Mouse (Mus musculus) heart, adult 2 months (tissue): Measurements from ENCODE around the gene Cdk13. TPM values are rescaled to one million over a fixed set of nuclear protein-coding genes. Genes with fewer than 3 reads are reported as not detected.

ENCODE experiments used
- DNase-seq, 2 experiments: peaks; one replicate each; pipeline ENCODE4 v3.0.0; 2021
- H3K27ac ChIP-seq: fragments of 200-600 bp; 2 replicates; pipeline ENCODE4 v1.8.1; 2022
- H3K27me3 ChIP-seq: fragments of 200-500 bp; 2 replicates; pipeline ENCODE4 v1.6.1; 2012; ENCODE audit warnings: mild to moderate bottlenecking, low read length, inconsistent platforms, mixed read lengths; ENCODE audit not compliant: control insufficient read depth, insufficient read depth
- H3K36me3 ChIP-seq: fragments of 200-500 bp; 2 replicates; pipeline ENCODE4 v1.6.1; 2012; ENCODE audit warnings: low read length, inconsistent platforms; ENCODE audit not compliant: control insufficient read depth, insufficient read depth
- H3K4me1 ChIP-seq: fragments of 200-500 bp; 2 replicates; pipeline ENCODE4 v1.6.1; 2011; ENCODE audit warnings: low read length; ENCODE audit not compliant: control insufficient read depth, insufficient read depth
- H3K4me3 ChIP-seq: fragments of 200-600 bp; 2 replicates; pipeline ENCODE4 v1.8.1; 2022
- H3K79me2 ChIP-seq: fragments of 200-500 bp; replicated peaks from 2 replicates; pipeline ENCODE4 v1.6.1; 2012; ENCODE audit warnings: mild to moderate bottlenecking, inconsistent platforms, low read length, moderate library complexity, mixed read lengths; ENCODE audit not compliant: control insufficient read depth, insufficient read depth
- H3K9ac ChIP-seq: fragments of 200-500 bp; 2 replicates; pipeline ENCODE4 v1.6.1; 2012; ENCODE audit warnings: low read depth, mild to moderate bottlenecking, control low read depth, inconsistent platforms, low read length, mixed read lengths
- CTCF ChIP-seq: fragments of 200-600 bp; IDR thresholded peaks from 2 replicates; pipeline ENCODE4 v1.8.1; 2022; ENCODE audit warnings: antibody characterized with exemption, mild to moderate bottlenecking, moderate library complexity
- EP300 ChIP-seq: fragments of 200-500 bp; IDR thresholded peaks from 2 replicates; pipeline ENCODE4 v1.6.1; 2011; ENCODE audit warnings: low read depth, low read length, control low read depth; ENCODE audit not compliant: insufficient read depth
- POLR2A ChIP-seq: fragments of 200-500 bp; IDR thresholded peaks from 2 replicates; pipeline ENCODE4 v1.6.1; 2011; ENCODE audit warnings: mild to moderate bottlenecking, low read depth, low read length, control low read depth; ENCODE audit not compliant: insufficient read depth
- WGBS: fragments of 180-500 bp; shearing (Covaris S2); methylation state at CpG from one replicate; pipeline ENCODE4 v1.1.7; 2018; 5-methylcytosine and 5-hydroxymethylcytosine counted together
- intact Hi-C: fragments of 180-260 bp; cut with DNase I; formaldehyde crosslinking; loops from one replicate; pipeline ENCODE4 v1.15.1; 2025
- polyA plus RNA-seq: library from polyadenylated mRNA; depleted of rRNA; stranded (reverse); fragments of >200 nt; gene quantifications from 2 replicates; pipeline ENCODE4 v1.2.3, GENCODE M21; 2012
- total RNA-seq, 2 experiments: library from RNA; stranded (reverse); gene quantifications; 2 replicates each; pipeline ENCODE4 v1.2.3; 2021

Cdk13 gene
- total and polyA plus RNA-seq, 3 experiments, result 12.5 to 24.7 (median 22.4) TPM

- no peaks in the 10 kb centered on the region for H3K4me1 ChIP-seq
- peaks cover 2% of the 10 kb centered on the region; the same call in 1 of the 2 replicates for H3K79me2 ChIP-seq
- H3K36me3 ChIP-seq, result peaks cover 2% of the 10 kb centered on the region; the same call in 1 of the 2 replicates
- DNase-seq, result peak; percentile 100
- peak within 1 kb of the TSS; percentile 95 for H3K27ac ChIP-seq
- intact Hi-C loops, result loop anchor here (1.0 kb wide), 2 partner anchors 110 to 249 kb away; partner anchors contain the start of genes Cdk13 and Rala
- TF ChIP-seq EP300, result peak; percentile 73
- TF ChIP-seq CTCF, result 0 out of 2 replicates have a peak, but pooled peaks have one; percentile 6
- TF ChIP-seq POLR2A, result peak; percentile 83
- H3K27me3 ChIP-seq, result no peaks in the 10 kb centered on the region
- peak within 1 kb of the TSS; percentile 80 for H3K4me3 ChIP-seq
- H3K9ac ChIP-seq, result peak within 1 kb of the TSS; percentile 99
- under 1% methylated on average over 65 of the region's 66 CpGs for WGBS
These were observed 109.8 kb downstream of the Cdk13 start, which contains the start of the genes Mplkip and Sugct for GRCm38 (mm10) chr13:17694911-17695699. Gene Mplkip, plus strand, starts transcription at chr13:17695192. Gene Sugct, minus strand, starts transcription at chr13:17695553.

- peaks cover 2% of the 10 kb centered on the region; the same call in 1 of the 2 replicates for H3K79me2 ChIP-seq
- H3K4me1 ChIP-seq, result no peaks in the 10 kb centered on the region
- WGBS, result 2% methylated on average over 23 of the region's 25 CpGs
- peak overlapping the region; percentile 88 for H3K27ac ChIP-seq
- TF ChIP-seq CTCF, result no peak
- TF ChIP-seq POLR2A, result no peak
- no peak for TF ChIP-seq EP300
- intact Hi-C loops, result no loop called here
- H3K27me3 ChIP-seq, result no peaks in the 10 kb centered on the region
- DNase-seq, result no peak
- H3K36me3 ChIP-seq, result peaks cover 2% of the 10 kb centered on the region; the same call in 1 of the 2 replicates
- peak overlapping the region; percentile 92 for H3K9ac ChIP-seq
- H3K4me3 ChIP-seq, result peak overlapping the region; percentile 79
These were observed 110.5 kb downstream of the Cdk13 start for GRCm38 (mm10) chr13:17694414-17694813.

DNA sequence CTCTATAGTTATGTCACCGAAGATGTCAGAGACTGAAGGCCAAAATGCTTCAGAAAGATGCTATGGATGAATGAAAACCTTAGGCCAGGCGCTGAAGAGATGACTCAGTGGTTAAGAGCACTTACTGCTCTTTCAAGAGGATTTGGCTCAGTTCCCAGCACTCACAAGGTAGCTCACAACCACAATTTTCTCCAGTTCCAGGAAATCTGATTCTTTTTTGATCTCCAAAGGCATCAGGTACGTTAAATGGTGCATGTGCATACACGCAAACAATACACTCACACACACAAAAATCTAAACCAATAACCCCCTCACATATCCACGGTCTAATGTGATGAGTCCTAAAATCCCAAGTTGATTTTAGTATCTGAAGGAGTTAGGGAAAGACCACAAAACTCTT is 111.1 kb downstream of the Cdk13 start:
- 69% methylated on average over 5 of the region's 5 CpGs for WGBS
- H3K4me1 ChIP-seq, result no peaks in the 10 kb centered on the region
- TF ChIP-seq POLR2A, result no peak
- TF ChIP-seq CTCF, result no peak
- no peak for TF ChIP-seq EP300
- no peaks in the 10 kb centered on the region for H3K27me3 ChIP-seq
- peaks cover 2% of the 10 kb centered on the region; the same call in 1 of the 2 replicates for H3K36me3 ChIP-seq
- peak overlapping the region; percentile 88; the same call in 1 of the 2 replicates for H3K27ac ChIP-seq
- no peak overlapping the region; the same call in 1 of the 2 replicates for H3K9ac ChIP-seq
- no peak for DNase-seq
- intact Hi-C loops, result no loop called here
- peaks cover 2% of the 10 kb centered on the region; the same call in 1 of the 2 replicates for H3K79me2 ChIP-seq
- H3K4me3 ChIP-seq, result peak overlapping the region; percentile 79

GRCm38 (mm10) chr13:17691436-17691835 is 113.5 kb downstream of the Cdk13 start:
- no peak overlapping the region for H3K9ac ChIP-seq
- H3K79me2 ChIP-seq, result peaks cover 2% of the 10 kb centered on the region; the same call in 1 of the 2 replicates
- no peak overlapping the region for H3K27ac ChIP-seq
- intact Hi-C loops, result no loop called here
- no peak for TF ChIP-seq EP300
- no peak for TF ChIP-seq POLR2A
- TF ChIP-seq CTCF, result no peak
- WGBS, result 83% methylated on average over 1 of the region's 1 CpGs
- no peak for DNase-seq
- H3K36me3 ChIP-seq, result peaks cover 2% of the 10 kb centered on the region; the same call in 1 of the 2 replicates
- H3K4me3 ChIP-seq, result no peak overlapping the region
- H3K27me3 ChIP-seq, result no peaks in the 10 kb centered on the region
- H3K4me1 ChIP-seq, result no peaks in the 10 kb centered on the region

GRCm38 (mm10) chr13:17690686-17691085 is 114.2 kb downstream of the Cdk13 start:
- Histone ChIP-seq H3K79me2 (peaks cover under 1% of the 10 kb centered on the region; the same call in 1 of the 2 replicates), H3K4me3 (no peak overlapping the region), H3K27ac (no peak overlapping the region), H3K36me3 (peaks cover 2% of the 10 kb centered on the region; the same call in 1 of the 2 replicates), H3K9ac (no peak overlapping the region), H3K4me1 (no peaks in the 10 kb centered on the region), H3K27me3 (no peaks in the 10 kb centered on the region)
- DNase-seq, result no peak
- intact Hi-C loops, result no loop called here
- TF ChIP-seq CTCF, result no peak

DNA sequence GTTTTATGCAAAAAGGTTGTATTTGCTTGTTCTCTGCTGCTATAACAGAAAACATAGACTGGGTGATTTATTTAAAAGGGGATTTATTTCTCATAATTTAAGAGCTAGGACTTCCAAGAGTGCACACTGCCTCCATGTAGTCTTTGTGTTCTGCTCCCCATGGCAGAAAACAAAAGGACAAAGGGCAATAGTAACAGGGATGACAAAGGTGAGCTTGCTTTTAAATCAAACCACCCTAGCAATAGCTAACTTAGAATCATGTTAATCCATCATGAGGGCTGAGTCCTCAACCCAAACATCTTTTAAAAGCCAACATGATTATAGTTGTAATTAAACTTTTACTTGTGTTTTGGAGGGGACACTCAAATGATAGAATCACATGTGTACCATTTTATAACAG is 115.4 kb downstream of the Cdk13 start:
- intact Hi-C loops, result no loop called here
- Histone ChIP-seq H3K27me3 (no peaks in the 10 kb centered on the region), H3K79me2 (no peaks in the 10 kb centered on the region), H3K9ac (no peak overlapping the region), H3K4me1 (no peaks in the 10 kb centered on the region), H3K27ac (no peak overlapping the region), H3K4me3 (no peak overlapping the region), H3K36me3 (peaks cover 2% of the 10 kb centered on the region; the same call in 1 of the 2 replicates)
- no peak for TF ChIP-seq CTCF
- no peak for TF ChIP-seq POLR2A
- TF ChIP-seq EP300, result no peak
- no peak for DNase-seq
